Mouse (Mus musculus) cerebellum, adult 2 months (tissue): Measurements from ENCODE around the gene Tgm5. TPM values are rescaled to one million over a fixed set of nuclear protein-coding genes. Genes with fewer than 3 reads are reported as not detected.
"Not testable (repeated sequence)": the region's sequence is repeated elsewhere in the genome, so short reads cannot be mapped to it uniquely, and the experiment has no call there.

Source experiments
- DNase-seq, 2 experiments: peaks; one replicate each; pipeline ENCODE4 v3.0.0; 2021
- H3K27ac ChIP-seq: fragments of 200-500 bp; 2 replicates; pipeline ENCODE4 v1.5.1; 2012; ENCODE audit warnings: low read length, control low read depth, inconsistent platforms; ENCODE audit not compliant: insufficient read depth
- H3K27me3 ChIP-seq: fragments of 200-500 bp; 2 replicates; pipeline ENCODE4 v1.6.1; 2012; ENCODE audit warnings: inconsistent platforms, mild to moderate bottlenecking, low read length, moderate library complexity; ENCODE audit not compliant: control insufficient read depth, insufficient read depth
- H3K4me1 ChIP-seq: fragments of 200-500 bp; 2 replicates; pipeline ENCODE4 v1.6.1; 2011; ENCODE audit warnings: low read length; ENCODE audit not compliant: control insufficient read depth, insufficient read depth
- H3K4me3 ChIP-seq: fragments of 200-500 bp; replicated peaks from 2 replicates; pipeline ENCODE3; 2011; ENCODE audit warnings: mild to moderate bottlenecking, low read depth, low read length, control low read depth; ENCODE audit not compliant: insufficient read depth
- CTCF ChIP-seq: fragments of 200-500 bp; IDR thresholded peaks from 2 replicates; pipeline ENCODE4 v1.5.1; 2011; ENCODE audit warnings: low read depth, mild to moderate bottlenecking, control low read depth, low read length, moderate library complexity, borderline replicate concordance; ENCODE audit not compliant: insufficient read depth
- POLR2A ChIP-seq: fragments of 200-500 bp; IDR thresholded peaks from 2 replicates; pipeline ENCODE4 v1.6.1; 2011; ENCODE audit warnings: low read length, control low read depth, borderline replicate concordance; ENCODE audit not compliant: insufficient read depth
- WGBS: fragments of 180-500 bp; shearing (Covaris S2); methylation state at CpG from one replicate; pipeline ENCODE4 v1.1.7; 2018; 5-methylcytosine and 5-hydroxymethylcytosine counted together
- polyA plus RNA-seq: library from polyadenylated mRNA; depleted of rRNA; stranded (reverse); fragments of >200 nt; gene quantifications from 2 replicates; pipeline ENCODE4 v1.2.3, GENCODE M21; 2012; rRNA removed

The Tgm5 gene
- polyA plus RNA-seq = 2.7 and 3.2 TPM in 2 replicates

- TF ChIP-seq POLR2A (no peak), CTCF (no peak)
- H3K27ac ChIP-seq = peak within 1 kb of the TSS; percentile 24
- peak; percentile 69 to 71 for DNase-seq
- peak within 1 kb of the TSS; percentile 11 for H3K4me3 ChIP-seq
- WGBS = 5% methylated on average over 6 of the region's 6 CpGs
- H3K27me3 ChIP-seq = no peaks in the 10 kb centered on the region
- peaks cover 6% of the 10 kb centered on the region for H3K4me1 ChIP-seq
These were observed at the start of gene Tgm5 for GRCm38 (mm10) chr2:121085480-121086185. Gene Tgm5 (minus strand): TSS chr2:121085841.

GRCm38 (mm10) chr2:121132822-121133221 lies 47.2 kb upstream of the Tgm5 start:
- no peak overlapping the region for H3K4me3 ChIP-seq
- no peak for DNase-seq
- no peaks in the 10 kb centered on the region for H3K27me3 ChIP-seq
- WGBS = 84% methylated on average over 1 of the region's 1 CpGs
- H3K27ac ChIP-seq = no peak overlapping the region
- TF ChIP-seq POLR2A = no peak
- H3K4me1 ChIP-seq = no peaks in the 10 kb centered on the region

- no peaks in the 10 kb centered on the region for H3K27me3 ChIP-seq
- TF ChIP-seq CTCF (no peak), POLR2A (no peak)
- no peak overlapping the region for H3K27ac ChIP-seq
- DNase-seq = no peak
- H3K4me3 ChIP-seq = no peak overlapping the region
- no peaks in the 10 kb centered on the region for H3K4me1 ChIP-seq
- 70% methylated on average over 9 of the region's 9 CpGs for WGBS
These were observed 43.4 kb upstream of the Tgm5 start for GRCm38 (mm10) chr2:121128865-121129620.

- no peak for DNase-seq
- Histone ChIP-seq H3K4me3 (no peak overlapping the region), H3K27me3 (no peaks in the 10 kb centered on the region), H3K27ac (no peak overlapping the region), H3K4me1 (no peaks in the 10 kb centered on the region)
- TF ChIP-seq CTCF (no peak), POLR2A (no peak)
- WGBS = 88% methylated on average over 1 of the region's 1 CpGs
These were observed 41.9 kb upstream of the Tgm5 start for GRCm38 (mm10) chr2:121127536-121127935.

GRCm38 (mm10) chr2:121126302-121126701 lies 40.7 kb upstream of the Tgm5 start:
- H3K4me3 ChIP-seq, H3K4me1 ChIP-seq, H3K27ac ChIP-seq, H3K27me3 ChIP-seq, DNase-seq: not testable (repeated sequence)
- WGBS = 92% methylated on average over 5 of the region's 5 CpGs

- H3K4me1 ChIP-seq = no peaks in the 10 kb centered on the region
- H3K4me3 ChIP-seq = no peak overlapping the region
- H3K27ac ChIP-seq = no peak overlapping the region
- DNase-seq = no peak
- TF ChIP-seq POLR2A = no peak
- no peak for TF ChIP-seq CTCF
- no peaks in the 10 kb centered on the region for H3K27me3 ChIP-seq
- 78% methylated on average over 3 of the region's 3 CpGs for WGBS
These were observed 33.6 kb upstream of the Tgm5 start for GRCm38 (mm10) chr2:121119260-121119659.

GRCm38 (mm10) chr2:121115418-121115817 lies 29.8 kb upstream of the Tgm5 start:
- Histone ChIP-seq H3K27ac (no peak overlapping the region), H3K4me1 (no peaks in the 10 kb centered on the region), H3K4me3 (no peak overlapping the region), H3K27me3 (no peaks in the 10 kb centered on the region)
- 97% methylated on average over 2 of the region's 2 CpGs for WGBS
- TF ChIP-seq CTCF = no peak
- no peak for TF ChIP-seq POLR2A
- DNase-seq = no peak

- H3K27me3 ChIP-seq = no peaks in the 10 kb centered on the region
- DNase-seq = no peak
- no peaks in the 10 kb centered on the region for H3K4me1 ChIP-seq
- WGBS = 94% methylated on average over 4 of the region's 4 CpGs
- TF ChIP-seq CTCF (no peak), POLR2A (no peak)
- H3K27ac ChIP-seq = no peak within 1 kb of the TSS
- no peak within 1 kb of the TSS for H3K4me3 ChIP-seq
These were observed 24.1 kb upstream of the Tgm5 start, which contains the start of gene Tgm7 for GRCm38 (mm10) chr2:121109695-121110094. Gene Tgm7 (minus strand): TSS chr2:121109795.
